Mouse (Mus musculus) embryonic facial prominence, embryonic 14.5 days (tissue): ENCODE results near the gene Isx. TPM values are rescaled to one million over a fixed set of nuclear protein-coding genes. Genes with fewer than 3 reads are reported as not detected.

ENCODE experiments used
- polyA plus RNA-seq: library from polyadenylated mRNA; unstranded; fragments of >200 nt; fragmentation: Nextera tagmentation; extraction: Ambion mirVana; gene quantifications from 2 replicates; pipeline ENCODE4 v1.2.1, GENCODE M21; 2014

Isx gene
- polyA plus RNA-seq, 1 experiment from 2014 or later, result not detected

Other genes with a start within 250 kb of the Isx start
- gene Hmgxb4, start 120.2 kb downstream of the Isx start, polyA plus RNA-seq, result 37.7 and 46.7 TPM in 2 replicates
- gene Tom1, start 160.5 kb downstream of the Isx start, polyA plus RNA-seq, result 40.0 and 46.2 TPM in 2 replicates
- 23.1 and 24.4 TPM in 2 replicates for gene Hmox1, start 220.4 kb downstream of the Isx start, polyA plus RNA-seq
- gene Mcm5, start 236.4 kb downstream of the Isx start, polyA plus RNA-seq, result 106 and 128 TPM in 2 replicates